Mouse (Mus musculus): ENCODE results near the gene 3110082J24Rik. TPM values are rescaled to one million over a fixed set of nuclear protein-coding genes. Genes with fewer than 3 reads are reported as not detected.

Gene 3110082J24Rik
- polyA plus RNA-seq, 1 experiment from 2014 or later: not detected

GRCm38 (mm10) chr5:30137271-30137670 lies 31.4 kb upstream of the 3110082J24Rik start:
- Histone ChIP-seq H3K27me3 (no peaks in the 10 kb centered on the region), H3K4me3 (replicated peaks) (no peak overlapping the region), H3K4me1 (replicated peaks) (no peaks in the 10 kb centered on the region), H3K27ac (no peak overlapping the region), H3K9me3 (no peaks in the 10 kb centered on the region), H3K4me2 (no peak overlapping the region), H3K9ac (replicated peaks) (no peak overlapping the region), H3K36me3 (peaks cover 89% of the 10 kb centered on the region)
- 88% methylated on average over 9 of the region's 9 CpGs for WGBS
- no peak for ATAC-seq (ENCODE audit: insufficient number of reproducible peaks, insufficient read depth, low FRiP score, low TSS enrichment, low read depth)

GRCm38 (mm10) chr5:30135711-30136231 lies 29.9 kb upstream of the 3110082J24Rik start:
- H3K4me3 ChIP-seq (replicated peaks): no peak overlapping the region
- H3K36me3 ChIP-seq: peaks cover 88% of the 10 kb centered on the region
- no peaks in the 10 kb centered on the region for H3K9me3 ChIP-seq
- H3K27me3 ChIP-seq: no peaks in the 10 kb centered on the region
- no peak overlapping the region for H3K9ac ChIP-seq (replicated peaks)
- no peak overlapping the region for H3K27ac ChIP-seq
- H3K4me1 ChIP-seq (replicated peaks): no peaks in the 10 kb centered on the region
- 93% methylated on average over 11 of the region's 11 CpGs for WGBS
- no peak overlapping the region for H3K4me2 ChIP-seq
- ATAC-seq (ENCODE audit: insufficient number of reproducible peaks, insufficient read depth, low FRiP score, low TSS enrichment, low read depth): no peak

GRCm38 (mm10) chr5:30132173-30132572 lies 26.3 kb upstream of the 3110082J24Rik start:
- Histone ChIP-seq H3K4me1 (replicated peaks) (no peaks in the 10 kb centered on the region), H3K9me3 (no peaks in the 10 kb centered on the region), H3K27me3 (no peaks in the 10 kb centered on the region), H3K4me2 (no peak overlapping the region), H3K9ac (replicated peaks) (no peak overlapping the region), H3K27ac (no peak overlapping the region), H3K4me3 (replicated peaks) (no peak overlapping the region), H3K36me3 (peaks cover 89% of the 10 kb centered on the region)
- WGBS: 95% methylated on average over 2 of the region's 2 CpGs
- no peak for ATAC-seq (ENCODE audit: insufficient number of reproducible peaks, insufficient read depth, low FRiP score, low TSS enrichment, low read depth)

- H3K4me2 ChIP-seq: no peak overlapping the region
- no peak for ATAC-seq (ENCODE audit: insufficient number of reproducible peaks, insufficient read depth, low FRiP score, low TSS enrichment, low read depth)
- no peak overlapping the region for H3K9ac ChIP-seq (replicated peaks)
- H3K9me3 ChIP-seq: no peaks in the 10 kb centered on the region
- no peaks in the 10 kb centered on the region for H3K27me3 ChIP-seq
- 96% methylated on average over 4 of the region's 4 CpGs for WGBS
- no peaks in the 10 kb centered on the region for H3K4me1 ChIP-seq (replicated peaks)
- no peak overlapping the region for H3K27ac ChIP-seq
- H3K4me3 ChIP-seq (replicated peaks): no peak overlapping the region
- peaks cover 93% of the 10 kb centered on the region for H3K36me3 ChIP-seq
Measured at GRCm38 (mm10) chr5:30131246-30131645, 25.4 kb upstream of the 3110082J24Rik start.

GRCm38 (mm10) chr5:30128680-30129079 lies 22.8 kb upstream of the 3110082J24Rik start:
- WGBS: 91% methylated on average over 6 of the region's 6 CpGs
- Histone ChIP-seq H3K4me2 (no peak overlapping the region), H3K9ac (replicated peaks) (no peak overlapping the region), H3K36me3 (peaks cover 93% of the 10 kb centered on the region), H3K9me3 (no peaks in the 10 kb centered on the region), H3K4me3 (replicated peaks) (no peak overlapping the region), H3K27ac (no peak overlapping the region), H3K27me3 (no peaks in the 10 kb centered on the region), H3K4me1 (replicated peaks) (no peaks in the 10 kb centered on the region)
- no peak for ATAC-seq (ENCODE audit: insufficient number of reproducible peaks, insufficient read depth, low FRiP score, low TSS enrichment, low read depth)

GRCm38 (mm10) chr5:30127921-30128597 lies 22.2 kb upstream of the 3110082J24Rik start:
- Histone ChIP-seq H3K4me2 (no peak overlapping the region), H3K4me1 (replicated peaks) (no peaks in the 10 kb centered on the region), H3K27me3 (no peaks in the 10 kb centered on the region), H3K4me3 (replicated peaks) (no peak overlapping the region), H3K9me3 (no peaks in the 10 kb centered on the region), H3K36me3 (peaks cover 93% of the 10 kb centered on the region), H3K27ac (no peak overlapping the region), H3K9ac (replicated peaks) (no peak overlapping the region)
- 93% methylated on average over 13 of the region's 13 CpGs for WGBS
- no peak for ATAC-seq (ENCODE audit: insufficient number of reproducible peaks, insufficient read depth, low FRiP score, low TSS enrichment, low read depth)

- no peak overlapping the region for H3K27ac ChIP-seq
- no peak overlapping the region for H3K4me3 ChIP-seq (replicated peaks)
- no peaks in the 10 kb centered on the region for H3K9me3 ChIP-seq
- no peaks in the 10 kb centered on the region for H3K4me1 ChIP-seq (replicated peaks)
- H3K4me2 ChIP-seq: no peak overlapping the region
- 85% methylated on average over 7 of the region's 7 CpGs for WGBS
- H3K27me3 ChIP-seq: no peaks in the 10 kb centered on the region
- peaks cover 93% of the 10 kb centered on the region for H3K36me3 ChIP-seq
- no peak for ATAC-seq (ENCODE audit: insufficient number of reproducible peaks, insufficient read depth, low FRiP score, low TSS enrichment, low read depth)
- no peak overlapping the region for H3K9ac ChIP-seq (replicated peaks)
Measured at GRCm38 (mm10) chr5:30126756-30127155, 20.9 kb upstream of the 3110082J24Rik start.

- no peak for ATAC-seq (ENCODE audit: insufficient number of reproducible peaks, insufficient read depth, low FRiP score, low TSS enrichment, low read depth)
- Histone ChIP-seq H3K27ac (no peak overlapping the region), H3K9ac (replicated peaks) (no peak overlapping the region), H3K4me3 (replicated peaks) (no peak overlapping the region), H3K4me1 (replicated peaks) (no peaks in the 10 kb centered on the region), H3K9me3 (no peaks in the 10 kb centered on the region), H3K27me3 (no peaks in the 10 kb centered on the region), H3K4me2 (no peak overlapping the region), H3K36me3 (peaks cover 99% of the 10 kb centered on the region)
- WGBS: 53% methylated on average over 5 of the region's 5 CpGs
Measured at GRCm38 (mm10) chr5:30125587-30125986, 19.7 kb upstream of the 3110082J24Rik start.

- Histone ChIP-seq H3K36me3 (peaks cover 99% of the 10 kb centered on the region), H3K27me3 (no peaks in the 10 kb centered on the region), H3K9me3 (no peaks in the 10 kb centered on the region), H3K4me2 (no peak overlapping the region), H3K4me1 (replicated peaks) (no peaks in the 10 kb centered on the region), H3K9ac (replicated peaks) (no peak overlapping the region), H3K27ac (no peak overlapping the region), H3K4me3 (replicated peaks) (no peak overlapping the region)
- no peak for ATAC-seq (ENCODE audit: insufficient number of reproducible peaks, insufficient read depth, low FRiP score, low TSS enrichment, low read depth)
- WGBS: 86% methylated on average over 6 of the region's 6 CpGs
Measured at GRCm38 (mm10) chr5:30122481-30122880, 16.6 kb upstream of the 3110082J24Rik start.

- Histone ChIP-seq H3K4me2 (no peak overlapping the region), H3K27ac (no peak overlapping the region), H3K9me3 (no peaks in the 10 kb centered on the region), H3K4me3 (replicated peaks) (no peak overlapping the region), H3K36me3 (peaks cover 77% of the 10 kb centered on the region), H3K27me3 (peaks cover 18% of the 10 kb centered on the region), H3K4me1 (replicated peaks) (no peaks in the 10 kb centered on the region), H3K9ac (replicated peaks) (no peak overlapping the region)
- ATAC-seq (ENCODE audit: insufficient number of reproducible peaks, insufficient read depth, low FRiP score, low TSS enrichment, low read depth): no peak
- 85% methylated on average over 7 of the region's 7 CpGs for WGBS
Measured at GRCm38 (mm10) chr5:30120106-30120505, 14.2 kb upstream of the 3110082J24Rik start.

- no peak for ATAC-seq (ENCODE audit: insufficient number of reproducible peaks, insufficient read depth, low FRiP score, low TSS enrichment, low read depth)
- Histone ChIP-seq H3K4me3 (replicated peaks) (no peak overlapping the region), H3K9me3 (no peaks in the 10 kb centered on the region), H3K27me3 (peaks cover 26% of the 10 kb centered on the region), H3K4me1 (replicated peaks) (0 out of 2 replicates have a peak, but pooled peaks cover 3% of the 10 kb centered on the region), H3K27ac (no peak overlapping the region), H3K4me2 (no peak overlapping the region), H3K9ac (replicated peaks) (no peak overlapping the region), H3K36me3 (peaks cover 67% of the 10 kb centered on the region)
- 91% methylated on average over 6 of the region's 6 CpGs for WGBS
Measured at GRCm38 (mm10) chr5:30119163-30119562, 13.3 kb upstream of the 3110082J24Rik start.

- ATAC-seq (ENCODE audit: insufficient number of reproducible peaks, insufficient read depth, low FRiP score, low TSS enrichment, low read depth): no peak
- no peak overlapping the region for H3K4me3 ChIP-seq (replicated peaks)
- no peak overlapping the region for H3K4me2 ChIP-seq
- whole genome bisulfite sequencing: 70% methylated on average over 1 of the region's 1 CpGs
- H3K4me1 ChIP-seq (replicated peaks): peaks cover 10% of the 10 kb centered on the region
- no peak overlapping the region for H3K9ac ChIP-seq (replicated peaks)
- H3K36me3 ChIP-seq: peaks cover 56% of the 10 kb centered on the region
- H3K27ac ChIP-seq: no peak overlapping the region
- no peaks in the 10 kb centered on the region for H3K9me3 ChIP-seq
- peaks cover 38% of the 10 kb centered on the region for H3K27me3 ChIP-seq
Measured at GRCm38 (mm10) chr5:30118018-30118417, 12.1 kb upstream of the 3110082J24Rik start.

Measured in limb, embryonic 12.5 days (tissue).